Mouse (Mus musculus): ENCODE data around the gene Polr3g.
"Not testable (repeated sequence)": the region's sequence is repeated elsewhere in the genome, so short reads cannot be mapped to it uniquely, and the experiment has no call there.

Polr3g gene

DNA sequence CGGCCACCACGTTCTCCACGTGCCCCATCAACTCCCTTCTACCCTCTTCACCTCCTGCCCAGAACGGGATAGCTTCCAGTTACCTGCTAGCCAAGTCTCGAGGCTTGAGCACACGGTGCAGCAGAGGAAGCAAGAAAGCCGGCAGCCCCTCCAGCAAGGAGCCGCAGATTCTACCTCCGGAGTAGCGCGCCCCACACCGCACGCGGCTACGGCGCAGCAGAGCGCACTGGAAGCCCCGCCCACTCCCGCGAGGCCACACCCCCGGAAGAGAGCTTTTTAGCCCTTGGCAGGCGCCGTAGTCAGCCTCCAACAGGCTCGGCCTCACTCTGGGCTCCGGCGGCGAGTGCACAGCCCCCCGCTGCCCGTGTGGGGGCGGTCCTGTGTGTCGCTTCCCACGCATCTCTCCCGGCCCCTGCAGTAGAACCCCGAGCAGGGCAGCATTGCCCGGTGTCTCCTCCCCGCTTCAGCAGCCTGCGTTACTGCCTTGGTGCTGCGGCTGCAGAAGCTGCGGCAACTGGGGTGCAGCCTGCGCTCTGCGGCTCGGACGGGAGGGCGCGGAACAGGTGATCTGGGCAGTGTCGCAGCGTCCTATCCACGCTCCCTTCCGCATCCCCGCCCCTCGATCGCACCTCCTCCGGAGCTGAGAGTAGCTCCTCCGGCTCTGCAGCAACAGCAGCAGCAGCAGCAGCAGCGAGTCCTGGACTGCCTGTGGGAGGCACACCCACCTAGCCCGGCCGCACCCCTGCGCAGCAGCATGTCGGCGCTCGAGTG, at the start of gene Polr3g, which contains the start of gene Mblac2:
Gene Polr3g, minus strand, starts transcription at position 239 of the 771 bp plus-strand sequence.
Gene Mblac2, plus strand, starts transcription at position 567 of the 771 bp plus-strand sequence.
- DNase-seq: peak; percentile 94

DNA sequence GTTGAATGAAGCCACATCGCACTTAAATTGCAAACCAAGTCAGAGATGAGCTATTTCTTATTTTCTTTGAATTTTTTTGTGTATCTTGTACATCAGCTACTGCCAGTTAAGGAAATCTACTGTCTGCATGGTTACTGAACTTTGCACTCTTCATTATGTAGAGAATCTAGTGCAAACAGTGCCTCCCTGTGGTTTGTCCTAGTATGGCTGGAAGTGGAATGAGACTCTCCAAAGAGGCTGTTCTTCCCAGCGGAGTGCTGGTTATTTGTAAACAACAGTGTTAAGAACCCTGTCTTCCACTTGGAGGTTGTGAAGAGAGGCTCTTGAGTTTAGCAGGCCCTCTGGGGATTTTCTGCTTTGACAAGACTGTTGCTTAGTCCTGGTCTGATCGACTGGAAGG, 49.6 kb upstream of the Polr3g start:
- peak; percentile 39 for DNase-seq

DNA sequence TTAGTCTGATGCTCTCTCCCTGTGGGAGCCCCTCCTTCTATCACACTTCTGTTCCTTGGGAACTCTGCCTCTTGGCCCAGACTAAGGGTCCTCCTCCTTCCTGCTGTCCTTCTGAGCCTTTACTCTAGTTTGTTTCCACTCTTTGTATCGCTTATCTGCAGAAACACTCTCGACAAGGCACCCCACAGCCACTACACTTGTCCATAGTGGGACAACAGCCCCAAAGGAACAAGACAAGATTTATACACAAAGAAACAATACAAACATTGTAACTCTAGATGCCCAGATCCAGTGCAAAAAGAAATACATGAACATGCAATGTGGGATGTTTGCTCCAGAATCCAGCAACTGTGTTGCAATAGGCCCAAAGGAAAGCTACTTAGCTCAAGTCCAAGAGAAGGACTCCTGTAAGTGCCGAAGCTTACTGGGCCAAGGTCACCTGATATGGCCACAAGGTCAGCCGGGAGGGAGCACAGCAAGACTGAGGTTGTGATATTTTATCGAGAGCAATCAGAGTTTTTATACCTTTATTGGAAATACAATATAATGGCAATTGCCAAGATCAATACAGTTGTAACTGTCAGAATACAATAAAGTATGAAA, 46.3 kb upstream of the Polr3g start:
- no peak for DNase-seq

DNA sequence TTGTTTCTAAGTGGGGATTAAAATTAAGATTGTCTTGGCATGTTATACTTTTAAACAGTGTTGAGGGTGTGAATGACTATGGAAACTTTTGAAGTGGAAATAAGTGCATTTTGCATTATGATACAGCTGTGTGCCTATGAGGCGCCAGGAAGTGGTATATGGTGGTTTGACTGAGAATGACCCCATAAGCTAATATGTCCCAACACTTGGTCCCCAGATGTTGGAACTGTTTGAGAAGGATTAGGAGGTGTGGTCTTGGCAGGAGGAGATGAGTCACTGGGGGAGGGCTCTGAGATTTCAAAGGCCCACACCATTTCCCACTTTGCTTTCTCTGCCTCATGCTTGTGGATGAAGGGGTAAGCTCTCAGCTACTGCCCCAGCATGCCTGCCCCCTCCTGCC, 44.5 kb upstream of the Polr3g start:
- no peak for DNase-seq

DNA sequence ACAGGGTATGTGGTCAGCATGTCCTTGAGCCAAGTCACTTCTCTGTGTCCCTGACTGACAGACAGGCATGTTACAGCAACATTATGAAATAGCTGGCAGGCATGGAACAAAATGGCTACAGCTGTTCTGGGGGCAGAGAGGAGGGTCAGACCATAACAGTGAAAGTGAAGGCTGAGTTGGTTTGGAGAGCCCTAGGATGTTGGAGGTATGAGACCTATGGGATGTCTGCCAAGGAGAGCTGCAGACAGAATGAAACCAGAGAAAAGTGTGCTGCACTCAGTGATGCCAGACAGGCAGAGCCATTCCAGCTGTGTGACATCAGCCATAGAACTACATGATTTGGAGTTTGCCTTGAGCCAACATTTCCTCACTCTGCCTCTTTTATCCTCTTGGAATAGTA, 44.1 kb upstream of the Polr3g start:
- no peak for DNase-seq

DNA sequence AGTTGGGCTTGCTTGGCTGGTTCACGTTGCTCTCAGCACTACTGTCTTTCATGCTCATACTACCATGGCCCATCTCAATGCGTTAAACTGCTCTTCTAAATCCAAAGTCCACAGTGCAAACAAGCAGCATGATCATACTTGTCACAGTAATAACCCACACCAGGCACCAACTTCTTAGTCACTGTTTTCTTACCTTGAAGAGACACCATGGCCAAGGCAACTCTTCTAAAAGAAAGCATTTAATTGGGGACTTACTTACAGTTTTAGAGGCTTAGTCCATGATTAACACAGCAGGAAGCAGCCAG, 33.2 kb upstream of the Polr3g start:
- DNase-seq: no peak

DNA sequence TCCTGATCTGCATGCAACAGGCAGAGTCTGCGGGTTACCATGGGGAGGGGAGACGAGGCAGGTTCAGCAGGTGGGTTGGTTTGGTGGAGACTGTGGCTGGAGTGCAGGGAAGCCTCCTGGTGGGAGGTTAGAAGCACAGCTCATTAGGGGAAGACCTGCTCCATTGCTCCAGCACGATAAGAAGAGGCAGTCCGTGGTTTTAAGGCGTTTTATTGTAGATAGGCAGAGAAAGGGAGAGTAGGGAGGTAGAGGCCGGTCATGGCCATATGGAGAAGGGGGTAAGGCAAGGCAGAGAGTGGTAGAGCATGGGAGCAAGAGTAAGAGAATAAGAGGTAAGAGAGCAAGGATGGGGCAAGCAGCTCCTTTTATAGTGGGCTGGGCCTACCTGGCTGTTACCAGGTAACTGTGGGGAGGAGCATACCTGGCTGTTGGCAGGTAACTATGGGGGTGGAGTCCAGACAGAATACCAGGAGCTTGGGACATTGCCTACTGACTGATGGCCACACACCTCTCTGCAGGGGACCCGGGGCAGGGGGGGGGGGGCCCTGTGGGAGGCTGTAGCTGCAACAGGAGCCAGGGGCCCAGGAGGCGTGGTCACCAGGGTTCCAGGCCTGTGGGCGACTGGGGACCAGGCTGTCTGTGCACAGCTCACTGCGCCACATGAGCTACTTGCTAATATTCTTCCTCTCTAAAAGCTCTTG, 32.7 kb upstream of the Polr3g start:
- DNase-seq: no peak

DNA sequence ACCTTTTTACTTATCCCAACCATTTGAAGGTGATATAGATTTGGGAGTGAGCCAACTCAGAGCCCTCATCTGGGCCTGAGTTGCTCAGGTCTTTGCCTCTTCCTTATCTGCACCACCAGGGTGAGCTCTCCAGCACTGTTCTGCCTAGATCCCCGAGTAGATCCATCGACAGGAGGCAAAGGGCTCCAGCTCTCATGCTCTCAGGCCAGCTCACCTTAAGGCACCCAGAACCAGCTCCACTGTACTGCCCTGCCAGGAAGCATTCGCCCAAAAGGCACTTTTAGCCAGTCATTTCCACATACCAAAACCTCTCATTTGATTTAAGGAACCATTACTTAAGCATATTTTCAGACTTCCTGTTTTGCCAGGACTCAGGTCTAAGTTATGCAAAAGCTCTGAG, 30.1 kb upstream of the Polr3g start:
- no peak for DNase-seq

DNA sequence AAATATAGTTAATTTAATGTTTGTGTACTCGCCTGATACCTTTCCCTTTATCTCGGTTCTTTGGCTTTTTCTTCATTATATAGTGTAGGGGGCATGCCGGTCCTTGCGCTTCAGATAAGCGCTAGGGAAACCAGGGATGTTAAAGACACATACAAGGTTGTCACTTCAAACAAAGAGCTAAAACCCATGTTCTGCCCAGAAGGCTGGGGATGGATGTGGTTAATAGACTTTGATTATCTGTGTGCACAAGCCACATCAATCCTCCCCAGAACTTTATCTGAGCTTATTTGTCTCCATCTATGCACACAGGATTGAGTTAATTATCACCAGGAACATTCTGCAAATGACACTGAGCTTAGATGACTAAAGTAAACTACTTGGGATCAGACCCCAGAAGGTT, 25.8 kb upstream of the Polr3g start:
- no peak for DNase-seq

DNA sequence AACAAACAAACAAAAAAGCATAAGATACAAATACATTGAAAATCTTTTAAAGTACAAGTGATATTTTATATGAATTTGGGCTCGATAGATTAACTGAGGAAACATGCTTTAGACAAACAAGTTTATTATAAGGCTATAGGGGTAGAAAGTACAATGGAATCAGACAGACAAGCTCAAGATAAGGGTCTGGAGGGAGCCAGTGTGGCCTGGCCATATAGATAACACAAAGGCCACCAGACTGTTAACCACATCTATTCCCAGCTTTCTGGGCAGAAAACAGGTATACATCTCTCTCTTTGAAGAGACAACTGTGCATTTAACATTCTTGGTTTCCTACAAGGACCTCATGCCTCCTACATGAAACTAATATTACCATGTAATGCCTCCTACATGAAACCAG, 19.5 kb upstream of the Polr3g start:
- DNase-seq: no peak

DNA sequence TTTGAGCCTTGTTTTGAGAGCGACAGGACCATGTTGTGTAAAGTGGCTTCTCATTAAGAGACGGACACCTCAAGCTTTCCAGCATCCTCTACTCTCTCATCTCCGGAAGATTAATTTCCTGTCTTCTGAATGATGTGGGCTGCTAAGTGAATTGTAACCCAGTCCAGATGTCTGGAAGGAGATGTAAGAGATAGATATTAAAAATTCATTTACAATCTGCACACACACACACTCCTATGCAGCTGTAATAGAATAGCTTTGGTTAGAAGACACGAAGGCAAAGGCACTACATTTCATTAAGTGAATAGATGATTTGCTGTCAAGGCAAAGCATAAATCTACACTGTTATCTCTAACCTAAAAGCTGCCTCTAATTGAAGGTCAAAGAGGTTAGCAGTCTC, 18.3 kb upstream of the Polr3g start:
- no peak for DNase-seq

DNA sequence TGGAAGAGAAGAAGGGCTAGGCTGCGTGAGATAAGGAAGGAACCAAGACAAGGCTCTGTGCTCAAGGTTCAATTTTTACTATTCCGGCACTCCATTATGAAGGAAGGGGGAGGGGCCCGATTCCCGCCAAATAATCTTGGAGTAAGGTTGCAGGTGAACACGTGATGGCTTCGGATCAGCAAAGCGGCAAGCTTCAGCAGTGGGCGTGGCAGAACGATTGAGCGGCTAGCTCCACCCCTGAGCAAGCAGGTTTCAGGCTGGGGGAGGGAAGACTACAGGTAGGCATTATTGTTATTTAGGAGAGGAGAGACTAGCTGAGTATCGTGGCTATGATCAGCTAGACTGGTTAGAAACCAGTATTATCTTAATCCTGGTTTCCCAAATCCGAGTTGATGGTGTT, 17.3 kb upstream of the Polr3g start:
- DNase-seq: not testable (repeated sequence)

DNA sequence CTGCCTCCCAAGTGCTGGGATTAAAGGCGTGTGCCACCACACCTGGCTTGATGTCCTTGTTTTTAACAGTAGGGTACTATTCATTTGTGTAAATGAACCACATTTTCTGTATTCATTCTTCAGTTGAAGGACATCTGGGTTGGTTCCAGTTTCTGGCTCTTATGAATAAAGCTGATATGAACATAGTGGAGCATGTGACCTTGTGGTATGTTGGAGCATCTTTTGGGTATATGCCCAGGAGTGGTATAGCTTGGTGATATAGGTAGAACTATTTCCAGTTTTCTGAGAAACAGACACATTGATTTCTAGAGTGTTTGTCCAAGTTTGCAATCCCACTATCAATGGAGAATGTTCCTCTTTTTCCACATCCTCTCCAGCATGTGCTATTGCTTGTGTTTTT, 3.1 kb upstream of the Polr3g start:
- DNase-seq: no peak

DNA sequence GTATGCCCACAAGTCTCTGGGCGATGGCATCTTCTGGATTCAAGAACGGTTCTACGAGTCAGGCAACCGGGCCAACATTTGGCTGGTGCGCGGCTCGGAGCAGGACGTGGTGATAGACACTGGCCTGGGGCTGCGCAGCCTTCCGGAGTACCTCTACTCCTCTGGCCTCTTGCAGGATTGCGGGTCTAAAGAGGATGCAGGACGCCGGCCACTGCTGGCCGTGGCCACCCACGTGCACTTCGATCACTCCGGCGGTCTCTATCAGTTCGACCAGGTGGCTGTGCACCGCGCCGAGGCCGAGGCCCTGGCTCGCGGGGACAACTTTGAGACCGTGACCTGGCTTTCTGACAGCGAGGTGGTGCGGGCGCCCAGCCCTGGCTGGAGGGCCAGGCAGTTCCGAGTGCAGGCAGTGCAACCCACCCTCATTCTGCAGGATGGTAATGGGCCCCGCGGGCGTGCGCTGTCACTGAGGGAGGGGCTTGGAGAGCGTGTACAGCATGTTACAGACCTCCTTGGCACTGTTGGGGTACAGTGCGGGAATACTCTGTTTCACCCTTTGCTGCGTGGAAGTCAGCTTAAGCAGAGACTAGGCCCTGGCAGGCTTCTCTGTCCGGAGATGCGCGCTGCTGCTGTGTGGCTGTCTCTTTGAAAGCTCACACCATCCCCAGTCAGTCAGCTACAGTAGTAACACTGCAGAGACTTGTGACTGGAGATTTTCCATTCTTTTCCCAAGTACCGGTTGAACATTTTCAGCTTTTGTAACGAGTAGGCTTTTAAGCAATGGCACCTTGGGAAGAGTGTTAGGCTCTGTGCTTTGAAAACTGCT, 946 bp upstream of the Polr3g start:
- DNase-seq: peak; percentile 56

DNA sequence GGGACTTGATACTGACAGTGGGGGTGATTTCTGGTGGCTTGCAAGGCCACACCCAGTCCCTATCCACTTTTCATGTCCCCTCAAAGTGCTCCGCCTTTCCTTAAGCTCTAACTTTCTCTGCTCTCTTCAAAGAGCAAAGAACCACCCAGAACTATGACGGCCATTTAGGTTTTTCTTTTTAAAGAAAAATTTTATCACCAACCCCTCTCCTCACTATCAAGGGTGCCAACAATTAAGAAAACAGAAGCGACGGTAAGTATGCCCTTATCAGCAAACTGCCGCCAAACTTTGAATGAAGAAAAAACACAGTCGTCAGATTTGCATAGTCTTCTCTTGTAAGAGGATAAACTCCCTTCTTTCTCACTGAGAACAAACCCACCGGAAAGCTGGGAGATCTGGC, 547 bp downstream of the Polr3g start:
- DNase-seq: no peak

DNA sequence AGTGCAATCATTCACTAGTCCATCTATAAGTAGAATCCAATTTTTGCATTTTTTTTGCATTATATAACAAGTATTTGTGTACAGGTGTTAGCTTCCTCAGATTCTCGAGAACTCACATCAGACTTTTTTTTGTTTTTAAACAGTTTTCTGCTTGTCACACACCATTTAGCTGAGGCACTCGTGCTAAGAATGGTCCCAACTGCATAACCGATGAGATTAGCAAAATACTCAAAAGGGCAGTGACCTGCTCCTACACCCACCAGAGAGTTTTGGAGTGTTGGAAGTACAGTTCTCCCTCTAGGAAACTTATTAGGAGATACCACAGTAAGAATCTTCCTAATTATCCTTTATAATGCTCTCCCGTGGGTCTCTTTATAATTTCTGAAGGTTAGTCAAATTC, 1.0 kb downstream of the Polr3g start:
- no peak for DNase-seq

DNA sequence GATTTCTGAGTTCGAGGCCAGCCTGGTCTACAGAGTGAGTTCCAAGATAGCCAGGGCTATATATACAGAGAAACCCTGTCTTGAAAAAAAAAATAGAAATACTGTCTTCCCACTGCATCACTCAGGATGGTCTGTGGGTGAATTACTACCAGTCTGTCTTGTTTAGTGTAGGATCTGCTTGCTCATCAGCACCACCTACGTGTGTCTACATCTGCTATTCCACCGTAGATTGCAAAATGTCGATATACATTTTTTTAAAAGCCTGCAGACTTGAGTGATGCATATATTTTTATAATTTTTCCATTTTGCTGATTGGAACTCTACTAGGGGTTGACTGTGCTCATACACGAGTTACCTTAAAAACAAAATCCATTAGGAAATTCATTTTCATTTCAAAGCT, 4.5 kb downstream of the Polr3g start:
- no peak for DNase-seq

DNA sequence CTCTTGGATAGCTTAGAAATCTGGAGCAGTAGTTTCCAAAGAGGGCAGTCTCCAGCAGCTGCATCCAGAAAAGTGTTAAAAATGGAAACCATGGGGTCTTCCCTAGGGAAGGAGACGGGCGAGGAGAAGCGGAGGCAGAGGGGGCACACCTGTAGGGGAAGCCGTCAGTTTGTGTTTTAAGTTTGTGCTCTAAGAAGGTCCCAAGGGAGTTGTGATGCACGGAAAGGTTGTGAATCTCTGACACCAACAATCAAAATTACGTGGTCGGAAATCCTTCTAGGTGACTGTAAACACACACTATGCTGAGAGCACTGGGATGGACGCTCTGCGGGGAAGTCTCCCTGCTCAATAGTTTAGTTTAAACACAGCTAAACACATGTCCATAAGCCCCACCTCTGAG, 7.2 kb downstream of the Polr3g start:
- no peak for DNase-seq

DNA sequence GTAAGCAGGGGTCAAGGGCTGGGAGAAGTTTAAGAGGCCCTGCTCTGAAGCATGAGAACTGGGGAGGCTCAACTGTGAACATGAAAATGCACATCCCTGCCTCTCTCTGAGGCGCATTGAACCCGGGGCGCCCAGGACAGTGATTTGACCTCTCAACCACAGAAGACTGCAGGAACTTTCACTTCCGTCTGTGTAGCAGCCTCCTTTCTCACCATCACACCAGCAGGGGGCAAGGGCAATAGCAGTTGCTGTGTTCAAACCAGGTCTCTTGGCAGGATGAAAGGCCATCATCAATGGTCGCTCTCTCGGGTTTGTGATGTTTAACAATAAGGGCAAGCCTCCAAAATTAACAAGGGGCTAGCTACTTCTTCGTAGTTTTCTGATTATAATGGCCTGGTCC, 7.7 kb downstream of the Polr3g start:
- DNase-seq: no peak

DNA sequence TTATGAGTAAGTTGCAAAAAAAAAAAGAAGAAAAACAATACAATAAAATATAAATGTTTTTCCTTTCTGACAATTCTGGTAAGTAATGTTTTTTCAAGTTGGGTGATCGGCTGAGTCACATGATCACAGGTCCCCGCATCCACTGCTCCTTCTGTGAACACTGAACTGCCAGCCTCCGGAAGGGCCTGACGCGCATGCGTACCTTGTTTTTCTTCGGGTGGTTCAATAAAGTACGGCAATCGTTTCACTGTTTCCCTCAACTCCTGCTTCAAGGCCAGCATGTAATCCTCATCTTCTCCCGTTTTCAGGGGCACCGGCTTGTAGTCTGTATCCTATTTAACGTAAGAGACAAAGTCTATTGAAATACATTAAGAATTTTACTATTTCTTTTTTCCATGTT, 16.4 kb downstream of the Polr3g start:
- DNase-seq: no peak

DNA sequence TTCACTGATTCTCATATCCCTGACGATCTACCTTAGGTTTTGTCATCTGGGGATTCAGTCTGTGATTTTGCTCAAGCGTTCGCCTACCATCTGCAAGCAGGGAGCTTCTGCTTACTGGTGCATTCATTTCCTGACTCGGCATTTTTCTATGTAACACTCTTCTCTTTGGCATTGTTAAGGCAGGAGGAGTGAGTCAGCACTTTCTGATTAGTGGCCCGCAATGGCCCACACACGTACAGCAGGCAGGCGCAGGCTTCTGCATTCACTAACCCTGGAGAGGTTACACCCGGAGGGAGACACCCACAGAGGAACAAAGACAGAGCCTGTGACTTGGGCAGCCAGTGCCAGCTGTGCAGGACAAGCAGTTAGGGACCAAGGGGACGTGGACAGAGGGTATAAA, 19.2 kb downstream of the Polr3g start:
- no peak for DNase-seq

DNA sequence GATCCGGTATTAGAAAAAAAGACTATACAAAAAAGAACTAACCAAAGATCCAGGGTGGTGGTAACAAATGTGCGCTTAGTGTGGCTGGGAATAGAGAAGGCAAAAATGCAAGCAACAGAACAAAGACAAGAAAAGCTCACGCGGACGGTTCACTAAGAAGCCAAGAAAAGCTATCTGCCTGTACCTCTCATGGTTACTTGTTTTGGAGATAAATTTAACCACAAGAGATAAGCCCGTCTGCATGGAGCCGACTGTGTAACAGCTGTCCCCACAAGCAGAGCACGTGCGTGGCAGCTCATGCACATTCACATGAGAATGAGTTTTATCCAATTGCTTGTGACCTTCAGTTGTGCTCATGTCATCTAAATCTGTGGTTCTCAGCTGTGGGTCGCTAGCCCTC, 20.3 kb downstream of the Polr3g start:
- no peak for DNase-seq

DNA sequence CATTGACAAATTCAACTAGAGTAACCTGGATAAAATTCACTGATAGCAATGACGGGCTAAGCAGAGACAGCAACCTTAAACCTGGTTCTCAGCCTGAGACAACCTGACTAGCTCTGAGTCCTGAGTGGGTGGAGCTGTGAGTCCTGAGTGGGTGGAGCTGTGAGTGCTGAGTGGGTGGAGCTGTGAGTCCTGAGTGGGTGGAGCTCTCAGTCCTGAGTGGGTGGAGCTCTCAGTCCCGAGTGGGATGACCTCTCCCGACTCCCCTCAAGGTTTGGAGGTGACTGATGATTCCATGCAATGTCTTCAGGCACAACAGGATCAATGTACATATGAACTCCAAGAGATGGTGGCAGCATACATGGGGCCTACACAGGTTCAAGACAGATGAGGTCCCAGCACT, 21.2 kb downstream of the Polr3g start:
- DNase-seq: no peak

DNA sequence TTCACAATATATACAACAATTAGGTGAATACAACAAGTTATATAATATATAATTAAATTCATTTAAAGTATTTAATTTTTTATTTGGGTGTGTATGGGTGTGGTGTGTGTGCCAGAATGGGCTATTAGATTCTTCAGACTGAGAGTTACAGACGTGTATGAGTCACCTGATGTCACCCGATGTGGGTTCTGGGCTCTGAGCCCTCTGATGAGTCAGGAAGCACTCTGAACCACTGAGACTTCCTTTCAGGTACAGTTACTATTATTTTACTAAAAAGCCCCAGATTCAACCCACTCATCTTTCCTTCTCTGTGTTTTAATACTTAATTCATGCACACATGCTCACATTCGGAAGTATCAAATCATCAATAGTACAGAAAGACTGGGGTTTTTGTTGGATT, 25.9 kb downstream of the Polr3g start:
- no peak for DNase-seq
